Mouse (Mus musculus) c-Kit-positive CD71-positive TER-119-negative erythroid progenitor cells, embryonic 14.5 days (primary cell): ENCODE measurements around the gene Ubl3.

Source experiments
- DNase-seq: peaks from one replicate; pipeline ENCODE4 v3.0.0-alpha.2; 2013; ENCODE audit warnings: low read depth

The Ubl3 gene

GRCm38 (mm10) chr5:148526631-148527030 lies 26.0 kb downstream of the Ubl3 start:
- DNase-seq, result no peak

GRCm38 (mm10) chr5:148523202-148523971 lies 29.2 kb downstream of the Ubl3 start:
- DNase-seq, result no peak

- no peak for DNase-seq
Measured at GRCm38 (mm10) chr5:148522378-148522777, 30.2 kb downstream of the Ubl3 start.

- DNase-seq, result no peak
Measured at GRCm38 (mm10) chr5:148517445-148517844, 35.1 kb downstream of the Ubl3 start.

GRCm38 (mm10) chr5:148512042-148512640 lies 40.4 kb downstream of the Ubl3 start:
- no peak for DNase-seq

- DNase-seq, result no peak
Measured at GRCm38 (mm10) chr5:148510265-148510664, 42.3 kb downstream of the Ubl3 start.

- DNase-seq, result no peak
Measured at GRCm38 (mm10) chr5:148509731-148510130, 42.9 kb downstream of the Ubl3 start.

GRCm38 (mm10) chr5:148508901-148509604 lies 43.5 kb downstream of the Ubl3 start:
- DNase-seq, result peak; percentile 59

- DNase-seq, result no peak
Measured at GRCm38 (mm10) chr5:148505381-148505780, 47.2 kb downstream of the Ubl3 start.

GRCm38 (mm10) chr5:148502237-148502636 lies 50.4 kb downstream of the Ubl3 start:
- no peak for DNase-seq

- no peak for DNase-seq
Measured at GRCm38 (mm10) chr5:148501228-148501957, 51.2 kb downstream of the Ubl3 start.

- DNase-seq, result no peak
Measured at GRCm38 (mm10) chr5:148500516-148500915, 52.1 kb downstream of the Ubl3 start.

GRCm38 (mm10) chr5:148499616-148500015 lies 53.0 kb downstream of the Ubl3 start:
- DNase-seq, result no peak

GRCm38 (mm10) chr5:148495991-148496390 lies 56.6 kb downstream of the Ubl3 start:
- no peak for DNase-seq

GRCm38 (mm10) chr5:148495173-148495572 lies 57.4 kb downstream of the Ubl3 start:
- DNase-seq, result no peak

- no peak for DNase-seq
Measured at GRCm38 (mm10) chr5:148494249-148494648, 58.3 kb downstream of the Ubl3 start.

GRCm38 (mm10) chr5:148493025-148493424 lies 59.6 kb downstream of the Ubl3 start:
- DNase-seq, result no peak

GRCm38 (mm10) chr5:148490391-148490790 lies 62.2 kb downstream of the Ubl3 start:
- DNase-seq, result no peak

GRCm38 (mm10) chr5:148489724-148490193 lies 62.8 kb downstream of the Ubl3 start:
- DNase-seq, result no peak

- no peak for DNase-seq
Measured at GRCm38 (mm10) chr5:148488891-148489723, 63.5 kb downstream of the Ubl3 start.

GRCm38 (mm10) chr5:148486202-148486601 lies 66.4 kb downstream of the Ubl3 start:
- no peak for DNase-seq
